Comparison of ENCODE assay signal across 23 mouse cellular contexts in the genomic region with DNA sequence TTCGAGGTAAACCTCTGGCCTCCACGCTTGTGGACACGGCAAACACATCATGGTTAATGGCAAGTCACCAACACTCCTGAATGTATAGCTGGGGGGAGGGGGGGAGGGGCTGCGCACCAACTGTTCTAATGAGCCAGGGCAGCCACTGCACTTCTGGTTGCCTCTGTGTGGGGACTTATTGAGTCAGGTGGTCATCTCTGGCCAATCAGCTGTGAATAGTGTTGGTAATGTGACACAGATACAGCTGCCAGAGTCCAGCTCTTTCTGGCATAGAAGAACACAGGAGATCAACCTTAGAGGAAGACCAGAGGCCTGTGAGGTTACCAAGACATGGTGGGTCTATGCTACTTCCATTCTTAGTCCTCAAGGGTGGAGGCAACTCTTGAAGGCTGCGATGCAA. TPM values are rescaled to one million over a fixed set of nuclear protein-coding genes. Genes with fewer than 3 reads are reported as not detected.
DNase-seq lines count a peak whose midpoint lies in the region; ATAC-seq and TF ChIP-seq lines count a peak whose summit lies in the region.
"Had no signal": no experiment of that assay in that cellular context is flagged by ENCODE, and none has a peak within 500 bp of the region (broad histone marks: within the 10 kb centered on the region; RNA-seq: fewer than 3 reads in every experiment).

No protein-coding gene starts in this region.

- H3K9me3 ChIP-seq in kidney, postnatal 0 days (replicated peaks; ENCODE audit: low read length), result no peaks in the 10 kb centered on the region
- H3K9me3 ChIP-seq in midbrain, embryonic 11.5 days (ENCODE audit: control insufficient read depth, low read length), result no peaks in the 10 kb centered on the region
- H3K9me3 ChIP-seq in midbrain, embryonic 14.5 days (ENCODE audit: control insufficient read depth, low read length), result no peaks in the 10 kb centered on the region
- H3K9me3 ChIP-seq: embryonic facial prominence, embryonic 12.5 days; heart, embryonic 12.5 days; liver, embryonic 13.5 days; midbrain, embryonic 13.5 days; neural tube, embryonic 12.5 days had no signal

- no peak overlapping the region for H3K4me3 ChIP-seq in kidney, postnatal 0 days (replicated peaks; ENCODE audit: low read depth, low read length)
- no peak overlapping the region for H3K4me3 ChIP-seq in midbrain, embryonic 11.5 days (ENCODE audit: low read depth, low read length)
- no peak overlapping the region for H3K4me3 ChIP-seq in midbrain, embryonic 14.5 days (replicated peaks; ENCODE audit: low read depth, low read length)
- H3K4me3 ChIP-seq: embryonic facial prominence, embryonic 12.5 days; heart, embryonic 12.5 days; left cerebral cortex, adult 2 months; liver, embryonic 13.5 days; midbrain, embryonic 13.5 days; neural tube, embryonic 12.5 days had no signal

- H3K36me3 ChIP-seq in kidney, postnatal 0 days (ENCODE audit: insufficient read depth, low read length), result peaks cover 16% of the 10 kb centered on the region; the same call in 1 of the 2 replicates
- peaks cover 18% of the 10 kb centered on the region for H3K36me3 ChIP-seq in midbrain, embryonic 11.5 days (ENCODE audit: control insufficient read depth, insufficient read depth, low read length)
- H3K36me3 ChIP-seq in midbrain, embryonic 14.5 days (ENCODE audit: control insufficient read depth, insufficient read depth, low read length), result peaks cover 37% of the 10 kb centered on the region

- no peak for TF ChIP-seq CTCF in kidney, postnatal 0 days (IDR thresholded peaks at IDR 0.05; ENCODE audit: low read depth)

- WGBS in kidney, postnatal 0 days, result 70% methylated on average over 5 of the region's 5 CpGs
- WGBS in midbrain, embryonic 11.5 days, result 92% methylated on average over 5 of the region's 5 CpGs
- WGBS in midbrain, embryonic 14.5 days, result 88% methylated on average over 5 of the region's 5 CpGs

- peak overlapping the region; percentile 15; the same call in 1 of the 2 replicates for H3K27ac ChIP-seq in kidney, postnatal 0 days
- no peak overlapping the region for H3K27ac ChIP-seq in midbrain, embryonic 11.5 days (ENCODE audit: low read depth, low read length)
- H3K27ac ChIP-seq in midbrain, embryonic 14.5 days (replicated peaks; ENCODE audit: low read depth, low read length), result no peak overlapping the region
- H3K27ac ChIP-seq: embryonic facial prominence, embryonic 12.5 days; left cerebral cortex, adult 2 months; liver, embryonic 13.5 days; midbrain, embryonic 13.5 days; neural tube, embryonic 12.5 days had no signal

- peak; percentile 30 for DNase-seq in embryo, embryonic 11 days
- no peak for DNase-seq in embryo, embryonic 9.5 days (ENCODE audit: extremely low spot score)
- DNase-seq in kidney, postnatal 0 days (ENCODE audit: low spot score), result no peak
- DNase-seq in kidney, adult 9 months, result no peak
- DNase-seq in midbrain, embryonic 11.5 days (ENCODE audit: low spot score, missing footprints), result no peak
- DNase-seq in midbrain, embryonic 14.5 days, result no peak
- DNase-seq in adrenal gland, postnatal 10 days, result no peak
- DNase-seq: adrenal gland, postnatal 36 days; cerebellum, adult 9-10 months; forebrain, postnatal 0 days; gastrocnemius, postnatal 14 days; heart, adult 18-20 months; heart, postnatal 10 days; kidney, postnatal 10 days; liver, embryonic 13.5 days; lung, postnatal 14 days had no signal

- ATAC-seq in kidney, postnatal 0 days (replicated peaks; ENCODE audit: low FRiP score, low read depth), result no peak
- 0 out of 2 replicates have a peak, but pooled peaks have one; percentile 30 for ATAC-seq in midbrain, embryonic 11.5 days (ENCODE audit: low FRiP score)
- no peak for ATAC-seq in midbrain, embryonic 14.5 days (ENCODE audit: low FRiP score, low TSS enrichment)
- ATAC-seq in monocyte, adult 5-6 weeks (replicated peaks; ENCODE audit: insufficient number of reproducible peaks, low FRiP score, low TSS enrichment, poor library complexity, severe bottlenecking), result no peak
- ATAC-seq: forebrain, postnatal 0 days; intestine, postnatal 0 days; midbrain, embryonic 13.5 days had no signal

- H3K4me1 ChIP-seq in kidney, postnatal 0 days (replicated peaks; ENCODE audit: insufficient read depth, low read length), result no peaks in the 10 kb centered on the region
- H3K4me1 ChIP-seq in midbrain, embryonic 11.5 days (ENCODE audit: control insufficient read depth, insufficient read depth, low read length), result no peaks in the 10 kb centered on the region
- H3K4me1 ChIP-seq in midbrain, embryonic 14.5 days (ENCODE audit: control insufficient read depth, insufficient read depth, low read length), result no peaks in the 10 kb centered on the region
- H3K4me1 ChIP-seq: embryonic facial prominence, embryonic 12.5 days; neural tube, embryonic 12.5 days had no signal

- no peak overlapping the region for H3K4me2 ChIP-seq in kidney, postnatal 0 days (ENCODE audit: low read length)
- H3K4me2 ChIP-seq in midbrain, embryonic 11.5 days, result no peak overlapping the region
- H3K4me2 ChIP-seq in midbrain, embryonic 14.5 days (ENCODE audit: low read length), result no peak overlapping the region
- H3K4me2 ChIP-seq: embryonic facial prominence, embryonic 12.5 days; heart, embryonic 12.5 days; liver, embryonic 13.5 days; midbrain, embryonic 13.5 days; neural tube, embryonic 12.5 days had no signal

- H3K27me3 ChIP-seq in kidney, postnatal 0 days (ENCODE audit: insufficient read depth, low read length), result no peaks in the 10 kb centered on the region
- no peaks in the 10 kb centered on the region for H3K27me3 ChIP-seq in midbrain, embryonic 11.5 days (ENCODE audit: control insufficient read depth, insufficient read depth, low read length)
- H3K27me3 ChIP-seq in midbrain, embryonic 14.5 days (ENCODE audit: control insufficient read depth, insufficient read depth, low read length), result no peaks in the 10 kb centered on the region
- H3K27me3 ChIP-seq: embryonic facial prominence, embryonic 12.5 days; heart, embryonic 12.5 days; midbrain, embryonic 13.5 days; neural tube, embryonic 12.5 days had no signal

- no peak overlapping the region for H3K9ac ChIP-seq in kidney, postnatal 0 days (ENCODE audit: low read depth, low read length)
- H3K9ac ChIP-seq in midbrain, embryonic 11.5 days (ENCODE audit: low read length), result no peak overlapping the region
- no peak overlapping the region for H3K9ac ChIP-seq in midbrain, embryonic 14.5 days (replicated peaks; ENCODE audit: low read length)
- H3K9ac ChIP-seq: embryonic facial prominence, embryonic 12.5 days; forebrain, postnatal 0 days; heart, embryonic 12.5 days; liver, embryonic 13.5 days; midbrain, embryonic 13.5 days; neural tube, embryonic 12.5 days had no signal

RNA-seq across cellular contexts. Expression of a gene that starts 15.5 kb away (rescaled TPM):
- polyA plus RNA-seq in kidney, postnatal 0 days (2015; fragmentation: Nextera tagmentation; extraction: Ambion mirVana), result 0.13 and 0.23 TPM in 2 replicates
- polyA plus RNA-seq in midbrain, embryonic 11.5 days (2014; fragmentation: Nextera tagmentation; extraction: Ambion mirVana), result 0.15 and 0.18 TPM in 2 replicates
- 0.47 and 0.74 TPM in 2 replicates for polyA plus RNA-seq in midbrain, embryonic 14.5 days (2014; fragmentation: Nextera tagmentation; extraction: Ambion mirVana)
- 0.19 to 0.57 TPM in 2 of 3 replicates, not detected in the other for total RNA-seq in monocyte, adult 5-6 weeks (2017)
- total RNA-seq in adrenal gland, postnatal 10 days (2021), result under 1 TPM; 0.12 TPM
- polyA plus RNA-seq: intestine, postnatal 0 days; liver, embryonic 13.5 days had no signal

RNA-seq across cellular contexts. Expression of a gene that starts 35.1 kb away (rescaled TPM):
- 31.1 and 31.2 TPM in 2 replicates for polyA plus RNA-seq in kidney, postnatal 0 days (2015; fragmentation: Nextera tagmentation; extraction: Ambion mirVana)
- 30.1 and 31.7 TPM in 2 replicates for polyA plus RNA-seq in midbrain, embryonic 11.5 days (2014; fragmentation: Nextera tagmentation; extraction: Ambion mirVana)
- 28.3 and 35.7 TPM in 2 replicates for polyA plus RNA-seq in midbrain, embryonic 14.5 days (2014; fragmentation: Nextera tagmentation; extraction: Ambion mirVana)
- 3.6 to 8.3 TPM (median 5.7 TPM) in 3 replicates for total RNA-seq in monocyte, adult 5-6 weeks (2017)
- 10 to 100 TPM; 33.7 to 36.5 TPM for total RNA-seq in adrenal gland, postnatal 10 days (2021)
